Mouse (Mus musculus) spleen, adult 2 months (tissue): ENCODE data around the gene Cend1.

Experiments
- CTCF ChIP-seq: fragments of 200-500 bp; IDR thresholded peaks from 2 replicates; pipeline ENCODE4 v1.5.1; 2011; ENCODE audit warnings: mild to moderate bottlenecking, inconsistent platforms; ENCODE audit not compliant: insufficient read depth, insufficient read length, insufficient replicate concordance; ENCODE audit errors: extremely low read depth
- POLR2A ChIP-seq: fragments of 200-500 bp; IDR thresholded peaks from 2 replicates; pipeline ENCODE4 v1.6.1; 2011; ENCODE audit warnings: low read depth, low read length, inconsistent platforms

- TF ChIP-seq CTCF (no peak), POLR2A (no peak)
These were observed 48.4 kb upstream of the Cend1 start for GRCm38 (mm10) chr7:141477578-141478269.
